Mouse (Mus musculus) liver, postnatal 0 days (tissue): ENCODE data around the gene Prkcb.

ENCODE experiments used
- CTCF ChIP-seq: sonication (generic); IDR thresholded peaks from 2 replicates; pipeline ENCODE4 v1.5.1; 2016; ENCODE audit warnings: antibody characterized with exemption, low read depth
- EP300 ChIP-seq: IDR thresholded peaks from 2 replicates; pipeline ENCODE4 v1.6.1; 2016; ENCODE audit warnings: antibody characterized with exemption, low read depth, mild to moderate bottlenecking

GRCm38 (mm10) chr7:122282584-122282983 is 6.0 kb upstream of the Prkcb start:
- peak; percentile 25; the same call in 1 of the 2 replicates for TF ChIP-seq CTCF
- TF ChIP-seq EP300, result no peak
